Mouse (Mus musculus): ENCODE measurements around the gene Abca1. TPM values are rescaled to one million over a fixed set of nuclear protein-coding genes. Genes with fewer than 3 reads are reported as not detected.

Gene Abca1
- polyA plus RNA-seq, 1 experiment from 2014 or later = 6.8 TPM

DNA sequence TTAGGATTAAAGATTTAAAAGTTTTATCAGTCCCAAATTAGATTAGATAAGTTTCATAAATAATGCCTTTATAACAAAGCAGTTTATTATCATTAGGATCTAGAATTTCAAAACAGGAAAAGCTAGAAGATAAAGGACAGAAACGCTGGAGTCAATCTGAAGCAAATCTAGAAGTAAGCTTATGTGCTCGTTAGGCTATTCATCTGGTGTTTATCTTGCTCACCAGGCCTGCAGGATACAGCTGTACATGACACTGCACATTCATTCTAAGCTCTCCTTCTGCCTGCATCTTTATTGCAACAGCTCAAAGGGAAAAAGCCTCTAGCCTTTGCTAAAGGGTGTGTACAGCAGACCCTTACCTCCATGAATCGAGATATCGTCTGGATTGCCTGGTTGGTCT is 74.1 kb downstream of the Abca1 start:
- Histone ChIP-seq H3K4me2 (no peak overlapping the region), H3K9ac (replicated peaks) (no peak overlapping the region), H3K27ac (no peak overlapping the region), H3K9me3 (no peaks in the 10 kb centered on the region), H3K36me3 (peaks cover 55% of the 10 kb centered on the region), H3K27me3 (no peaks in the 10 kb centered on the region), H3K4me3 (replicated peaks) (no peak overlapping the region), H3K4me1 (replicated peaks) (0 out of 2 replicates have a peak, but pooled peaks cover 9% of the 10 kb centered on the region)
- no peak for ATAC-seq (ENCODE audit: insufficient number of reproducible peaks, insufficient read depth, low FRiP score, low TSS enrichment, low read depth)
- 58% methylated on average over 4 of the region's 4 CpGs for WGBS

DNA sequence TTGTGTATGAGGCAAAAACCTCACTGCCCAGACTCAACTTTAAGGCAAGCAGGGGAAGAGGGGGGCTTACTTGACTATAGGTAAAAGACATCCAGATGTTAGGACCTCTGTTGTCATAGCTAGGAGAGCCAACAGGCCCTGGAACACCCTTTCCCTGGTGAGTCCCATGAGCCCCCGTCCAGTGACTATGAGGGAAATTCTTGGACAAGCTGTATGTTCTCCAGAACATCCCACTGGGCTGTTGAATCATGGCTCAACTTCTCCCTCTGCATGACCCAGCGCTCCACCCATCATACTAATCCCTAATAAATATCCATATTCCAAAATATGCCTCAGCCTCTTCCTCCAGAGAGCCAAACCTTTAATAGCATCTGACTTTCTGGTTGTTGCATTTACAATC is 76.6 kb downstream of the Abca1 start:
- Histone ChIP-seq H3K36me3 (peaks cover 54% of the 10 kb centered on the region), H3K4me1 (replicated peaks) (no peaks in the 10 kb centered on the region), H3K9ac (replicated peaks) (no peak overlapping the region), H3K4me3 (replicated peaks) (no peak overlapping the region), H3K27me3 (no peaks in the 10 kb centered on the region), H3K27ac (no peak overlapping the region), H3K9me3 (no peaks in the 10 kb centered on the region), H3K4me2 (no peak overlapping the region)
- 86% methylated on average over 2 of the region's 2 CpGs for WGBS
- no peak for ATAC-seq (ENCODE audit: insufficient number of reproducible peaks, insufficient read depth, low FRiP score, low TSS enrichment, low read depth)

DNA sequence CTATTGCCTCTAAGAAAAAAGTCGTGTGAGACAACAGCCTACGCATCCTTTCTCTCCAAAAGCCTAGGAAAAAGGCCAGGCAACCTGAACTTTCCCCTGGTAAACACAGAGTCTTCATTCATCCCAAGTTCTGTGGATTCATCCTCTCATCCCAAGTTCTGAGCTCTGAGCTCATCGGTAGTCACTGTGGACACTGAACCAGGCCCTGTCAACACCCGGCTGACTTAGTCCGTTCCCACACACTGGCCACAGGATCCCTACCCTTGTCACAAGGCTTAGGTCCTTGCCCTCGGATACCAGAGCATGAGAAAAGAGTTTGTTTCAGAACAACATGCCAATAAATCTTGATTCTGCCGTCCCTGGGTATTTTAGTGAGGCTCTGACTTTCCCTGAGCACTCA is 77.2 kb downstream of the Abca1 start:
- 81% methylated on average over 7 of the region's 7 CpGs for WGBS

DNA sequence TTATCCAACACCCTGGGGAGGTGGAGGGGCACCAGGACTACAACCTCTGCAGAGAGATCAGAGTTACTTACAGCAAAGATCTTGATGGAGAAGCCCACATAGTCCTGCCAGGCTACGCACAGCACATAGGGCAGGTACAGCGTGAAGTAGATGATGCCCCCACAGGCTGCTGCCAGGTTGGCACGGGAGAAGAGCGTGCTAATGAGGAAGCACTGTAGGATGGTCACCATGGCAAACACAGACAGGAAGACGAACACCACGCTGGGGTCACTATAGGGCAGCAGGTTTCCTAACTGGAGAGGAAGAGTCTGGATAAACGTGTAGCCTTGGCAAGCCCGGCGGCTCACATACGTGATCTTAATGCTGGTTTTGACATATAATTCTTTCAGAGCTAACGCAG is 77.8 kb downstream of the Abca1 start:
- Histone ChIP-seq H3K4me2 (no peak overlapping the region), H3K27me3 (no peaks in the 10 kb centered on the region), H3K4me3 (replicated peaks) (no peak overlapping the region), H3K4me1 (replicated peaks) (no peaks in the 10 kb centered on the region), H3K9ac (replicated peaks) (no peak overlapping the region), H3K27ac (no peak overlapping the region), H3K9me3 (no peaks in the 10 kb centered on the region), H3K36me3 (peaks cover 66% of the 10 kb centered on the region)
- WGBS = 92% methylated on average over 11 of the region's 11 CpGs
- ATAC-seq (ENCODE audit: insufficient number of reproducible peaks, insufficient read depth, low FRiP score, low TSS enrichment, low read depth) = no peak

More for the DNA sequence above, 77.2 kb downstream of the Abca1 start:
- Histone ChIP-seq H3K27me3 (no peaks in the 10 kb centered on the region), H3K27ac (no peak overlapping the region), H3K9ac (replicated peaks) (no peak overlapping the region), H3K4me2 (no peak overlapping the region), H3K4me3 (replicated peaks) (no peak overlapping the region), H3K36me3 (peaks cover 60% of the 10 kb centered on the region), H3K4me1 (replicated peaks) (no peaks in the 10 kb centered on the region), H3K9me3 (no peaks in the 10 kb centered on the region)
- ATAC-seq (ENCODE audit: insufficient number of reproducible peaks, insufficient read depth, low FRiP score, low TSS enrichment, low read depth) = no peak

DNA sequence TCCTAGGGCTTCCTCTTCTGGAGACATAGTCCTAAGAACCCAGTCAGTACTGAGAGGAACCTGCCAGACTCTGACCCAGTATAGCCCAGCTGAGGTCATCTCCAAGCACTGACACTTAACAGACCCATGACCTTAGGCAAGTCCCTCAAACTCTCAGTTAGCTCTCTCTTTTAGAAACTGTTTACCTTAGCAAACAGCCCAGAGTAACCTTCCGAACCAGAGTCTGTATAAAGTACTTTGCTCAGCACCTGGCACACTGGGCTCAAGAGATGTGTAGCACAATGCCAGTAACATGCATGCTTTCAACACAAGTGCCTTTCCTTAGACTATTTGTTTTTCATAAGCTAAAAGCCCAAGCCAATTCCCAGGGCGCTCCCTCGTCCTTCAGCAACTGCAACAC is 79.4 kb downstream of the Abca1 start:
- Histone ChIP-seq H3K4me2 (no peak overlapping the region), H3K27ac (no peak overlapping the region), H3K9me3 (no peaks in the 10 kb centered on the region), H3K36me3 (peaks cover 76% of the 10 kb centered on the region), H3K27me3 (no peaks in the 10 kb centered on the region), H3K4me3 (replicated peaks) (no peak overlapping the region), H3K9ac (replicated peaks) (no peak overlapping the region), H3K4me1 (replicated peaks) (no peaks in the 10 kb centered on the region)
- no peak for ATAC-seq (ENCODE audit: insufficient number of reproducible peaks, insufficient read depth, low FRiP score, low TSS enrichment, low read depth)
- 89% methylated on average over 3 of the region's 3 CpGs for WGBS

DNA sequence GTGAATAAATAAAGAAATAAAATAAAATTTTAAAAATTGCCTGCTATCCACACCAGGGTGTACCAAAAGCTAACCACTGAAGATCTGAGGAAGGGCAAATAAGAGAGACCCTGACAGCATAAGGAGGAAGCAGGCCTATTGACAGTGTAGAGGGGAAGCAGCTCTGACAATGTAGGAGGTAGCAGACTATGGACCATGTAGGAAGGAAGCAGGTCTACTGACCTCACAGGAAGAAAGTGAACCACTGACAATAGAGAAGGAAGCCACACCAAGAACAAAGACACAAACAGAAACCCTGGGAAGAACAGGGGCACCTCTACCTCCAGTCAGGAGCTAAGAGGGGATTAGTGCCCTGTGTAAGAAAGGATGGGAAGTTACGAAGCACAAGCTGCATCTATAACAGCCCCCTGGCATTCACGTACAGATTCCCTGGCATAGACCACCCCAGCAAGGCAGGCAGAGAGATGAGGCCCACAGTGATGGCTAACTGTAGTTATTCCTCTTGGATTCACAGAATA is 80.8 kb downstream of the Abca1 start:
- 85% methylated on average over 2 of the region's 2 CpGs for WGBS
- Histone ChIP-seq H3K4me2 (no peak overlapping the region), H3K9ac (replicated peaks) (no peak overlapping the region)

DNA sequence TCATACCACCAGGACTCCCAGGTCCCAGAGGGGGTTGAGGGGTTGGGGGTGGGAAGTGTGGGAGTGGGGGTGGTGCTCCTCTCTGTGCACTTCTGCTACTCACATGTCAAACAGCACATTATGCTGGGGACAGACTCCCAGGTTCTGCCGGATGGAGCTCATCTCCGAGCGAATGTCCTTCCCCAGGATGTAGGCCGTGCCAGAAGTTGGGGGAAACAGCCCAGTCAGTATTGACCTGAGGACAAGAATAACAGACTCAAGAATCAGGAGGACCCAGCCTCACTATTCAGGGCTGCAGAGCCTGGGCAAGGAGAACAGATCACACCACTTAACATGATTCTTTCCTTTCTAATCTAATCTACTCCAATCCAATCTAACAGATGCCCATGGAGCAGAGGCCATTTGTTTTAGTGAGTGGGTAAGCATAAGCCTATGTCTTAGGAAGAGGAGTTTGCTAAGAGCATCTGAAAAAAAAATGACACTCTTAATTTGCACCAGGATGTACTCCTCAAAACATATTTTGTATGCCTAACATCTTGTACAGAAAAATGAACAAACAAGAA is 82.8 kb downstream of the Abca1 start:
- Histone ChIP-seq H3K36me3 (peaks cover 78% of the 10 kb centered on the region), H3K27ac (no peak overlapping the region)

More for the DNA sequence above, 80.8 kb downstream of the Abca1 start:
- Histone ChIP-seq H3K9me3 (no peaks in the 10 kb centered on the region), H3K27ac (no peak overlapping the region), H3K4me1 (replicated peaks) (no peaks in the 10 kb centered on the region), H3K27me3 (no peaks in the 10 kb centered on the region), H3K4me3 (replicated peaks) (no peak overlapping the region), H3K36me3 (peaks cover 74% of the 10 kb centered on the region)
- ATAC-seq (ENCODE audit: insufficient number of reproducible peaks, insufficient read depth, low FRiP score, low TSS enrichment, low read depth) = no peak

DNA sequence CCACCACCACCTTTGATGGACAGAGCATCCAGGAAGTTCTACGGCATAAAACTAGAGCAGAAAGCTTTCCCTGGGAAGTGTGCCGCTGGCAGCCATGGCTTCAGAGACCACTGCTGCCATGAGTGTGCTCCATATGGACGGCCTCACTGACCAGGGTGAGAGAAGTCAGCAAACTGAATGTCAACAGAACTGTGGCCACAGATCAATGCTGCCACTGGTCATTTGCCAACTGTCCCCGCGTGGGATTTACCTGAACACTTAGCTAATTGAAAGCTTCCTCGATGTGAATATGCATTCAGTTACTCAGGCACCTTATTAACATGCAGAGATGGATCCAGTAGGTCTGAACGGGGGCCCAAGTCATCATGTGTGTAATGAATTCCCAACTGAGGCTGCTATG is 86.7 kb downstream of the Abca1 start:
- Histone ChIP-seq H3K27ac (no peak overlapping the region), H3K4me2 (no peak overlapping the region), H3K36me3 (peaks cover 87% of the 10 kb centered on the region), H3K9me3 (no peaks in the 10 kb centered on the region), H3K27me3 (no peaks in the 10 kb centered on the region), H3K4me1 (replicated peaks) (no peaks in the 10 kb centered on the region), H3K9ac (replicated peaks) (no peak overlapping the region), H3K4me3 (replicated peaks) (no peak overlapping the region)
- ATAC-seq (ENCODE audit: insufficient number of reproducible peaks, insufficient read depth, low FRiP score, low TSS enrichment, low read depth) = no peak
- 89% methylated on average over 7 of the region's 7 CpGs for WGBS

More for the DNA sequence above, 82.8 kb downstream of the Abca1 start:
- Histone ChIP-seq H3K9me3 (no peaks in the 10 kb centered on the region), H3K4me2 (no peak overlapping the region), H3K27me3 (no peaks in the 10 kb centered on the region), H3K4me1 (replicated peaks) (no peaks in the 10 kb centered on the region), H3K4me3 (replicated peaks) (no peak overlapping the region), H3K9ac (replicated peaks) (no peak overlapping the region)
- ATAC-seq (ENCODE audit: insufficient number of reproducible peaks, insufficient read depth, low FRiP score, low TSS enrichment, low read depth) = no peak
- 93% methylated on average over 4 of the region's 4 CpGs for WGBS

DNA sequence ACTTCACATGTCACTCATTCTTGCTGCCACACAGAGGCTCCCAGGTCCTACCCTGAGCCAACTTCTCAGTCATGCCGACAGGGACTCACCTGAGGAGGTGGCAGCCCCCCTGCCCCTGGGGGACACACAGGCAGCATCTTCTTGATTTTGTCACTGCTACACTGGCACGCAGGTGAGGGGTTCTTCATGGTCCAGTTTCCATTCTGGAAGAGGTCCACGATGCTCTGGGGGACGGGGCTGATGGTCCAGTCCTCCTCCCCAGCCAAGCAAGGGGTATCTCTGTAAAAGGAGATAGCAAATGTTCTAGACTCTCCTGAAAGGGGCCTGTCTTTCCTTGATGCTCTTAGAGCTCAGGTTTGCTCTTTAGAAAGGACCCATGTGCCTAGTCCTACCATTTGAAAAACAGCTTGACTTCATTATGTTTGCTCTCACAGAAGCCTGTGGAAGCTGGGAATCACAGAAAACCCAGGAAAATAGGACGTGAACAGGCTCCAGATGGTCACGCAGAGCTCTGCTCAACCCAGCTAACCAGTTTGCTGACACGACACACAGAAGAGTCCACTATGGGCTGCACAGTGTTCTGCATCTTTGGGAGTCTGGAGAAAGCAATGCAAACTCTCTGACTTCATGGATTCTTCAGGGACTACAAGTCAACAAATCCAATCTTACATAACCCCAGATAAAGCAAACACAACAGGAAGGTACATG is 97.2 kb downstream of the Abca1 start:
- no peak overlapping the region for H3K27ac ChIP-seq
- no peak overlapping the region for H3K4me2 ChIP-seq
- H3K9ac ChIP-seq (replicated peaks) = no peak overlapping the region
- peaks cover 65% of the 10 kb centered on the region for H3K36me3 ChIP-seq
- H3K4me1 ChIP-seq (replicated peaks) = no peaks in the 10 kb centered on the region
- WGBS = 78% methylated on average over 7 of the region's 7 CpGs
- no peaks in the 10 kb centered on the region for H3K9me3 ChIP-seq
- H3K27me3 ChIP-seq = no peaks in the 10 kb centered on the region
- no peak overlapping the region for H3K4me3 ChIP-seq (replicated peaks)
- no peak for ATAC-seq (ENCODE audit: insufficient number of reproducible peaks, insufficient read depth, low FRiP score, low TSS enrichment, low read depth)

DNA sequence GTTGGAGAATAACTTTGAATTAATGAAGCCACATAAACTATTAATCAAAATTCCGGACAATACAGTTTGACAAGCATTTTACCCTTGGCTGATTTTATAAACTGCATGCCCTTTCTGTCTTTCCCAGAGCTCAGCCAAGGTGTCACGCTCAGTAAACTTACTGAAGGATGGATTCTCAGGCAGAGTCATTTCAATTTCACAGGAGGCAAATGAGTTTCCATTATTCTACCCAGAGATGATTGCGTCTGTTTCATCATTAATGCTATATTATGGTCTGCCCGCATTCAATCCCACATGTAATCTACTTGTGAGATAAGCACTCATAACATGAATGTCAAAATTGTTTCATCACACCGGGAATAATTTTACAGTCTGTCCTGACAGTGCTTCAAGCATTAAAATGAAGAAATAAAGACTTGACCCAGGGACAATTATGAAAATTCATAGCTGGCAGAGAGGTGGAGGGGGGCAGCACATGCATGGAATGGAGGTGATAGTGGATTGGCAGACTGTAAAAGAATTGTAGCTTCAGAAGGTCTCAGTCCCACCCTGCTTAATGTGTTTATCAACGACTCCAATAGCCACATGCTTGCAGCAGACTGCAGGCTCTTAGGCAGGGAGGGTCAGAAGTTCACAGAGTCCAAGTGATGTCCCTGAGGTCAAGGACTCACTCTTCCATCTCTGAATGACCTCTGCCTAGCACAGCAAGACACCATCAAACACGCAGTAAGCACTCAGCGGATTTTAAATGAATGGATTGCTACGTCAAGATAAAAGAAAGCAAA is 113.3 kb downstream of the Abca1 start:
- ATAC-seq (ENCODE audit: insufficient number of reproducible peaks, insufficient read depth, low FRiP score, low TSS enrichment, low read depth) = no peak
- H3K27ac ChIP-seq = no peak overlapping the region
- no peak overlapping the region for H3K4me2 ChIP-seq
- H3K9me3 ChIP-seq = no peaks in the 10 kb centered on the region; the same call in 1 of the 2 replicates
- no peaks in the 10 kb centered on the region for H3K4me1 ChIP-seq (replicated peaks)
- peaks cover 60% of the 10 kb centered on the region for H3K36me3 ChIP-seq
- H3K27me3 ChIP-seq = no peaks in the 10 kb centered on the region
- 74% methylated on average over 9 of the region's 9 CpGs for WGBS
- H3K9ac ChIP-seq (replicated peaks) = no peak overlapping the region
- H3K4me3 ChIP-seq (replicated peaks) = no peak overlapping the region

DNA sequence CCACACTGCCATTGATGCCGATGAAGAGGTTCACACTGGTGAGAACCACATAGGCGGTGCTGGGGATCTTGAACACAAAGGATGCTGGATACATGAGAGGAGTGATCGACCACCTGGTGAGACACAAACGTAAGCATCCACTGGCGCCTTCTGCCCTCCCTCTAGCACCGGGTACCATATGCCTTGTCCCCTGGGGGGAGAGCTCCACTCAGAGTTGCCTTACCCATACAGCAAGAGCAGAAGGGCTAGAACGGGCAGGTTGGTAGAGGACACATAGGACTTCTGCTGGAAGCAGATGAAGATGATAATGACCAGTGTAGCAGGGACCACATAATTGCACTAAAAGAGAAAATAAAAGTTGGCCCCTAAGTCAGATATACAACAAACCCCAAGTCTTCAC is 113.9 kb downstream of the Abca1 start:
- peaks cover 64% of the 10 kb centered on the region for H3K36me3 ChIP-seq
- H3K9ac ChIP-seq (replicated peaks) = no peak overlapping the region
- ATAC-seq (ENCODE audit: insufficient number of reproducible peaks, insufficient read depth, low FRiP score, low TSS enrichment, low read depth) = no peak
- no peak overlapping the region for H3K4me3 ChIP-seq (replicated peaks)
- no peaks in the 10 kb centered on the region for H3K27me3 ChIP-seq
- H3K4me2 ChIP-seq = no peak overlapping the region
- no peaks in the 10 kb centered on the region for H3K9me3 ChIP-seq
- H3K27ac ChIP-seq = no peak overlapping the region
- 86% methylated on average over 7 of the region's 7 CpGs for WGBS
- H3K4me1 ChIP-seq (replicated peaks) = no peaks in the 10 kb centered on the region

Measured in limb, embryonic 12.5 days (tissue).